Mouse (Mus musculus): ENCODE data around the gene Trappc11.

- TF ChIP-seq CTCF (IDR thresholded peaks at IDR 0.05; ENCODE audit: control insufficient read depth, insufficient read depth, insufficient read length) (no peak), USF1 (IDR thresholded peaks at IDR 0.05; ENCODE audit: low read depth) (no peak), MAX (IDR thresholded peaks at IDR 0.05) (peak; percentile 11)
Observed at GRCm38 (mm10) chr8:47533344-47534125, at the start of gene Trappc11, which contains the start of gene Rwdd4a.
